Mouse (Mus musculus): Measurements from ENCODE around the gene Plekhg2. TPM values are rescaled to one million over a fixed set of nuclear protein-coding genes. Genes with fewer than 3 reads are reported as not detected.

The Plekhg2 gene
- polyA plus RNA-seq, 1 experiment from 2014 or later: 35.6 TPM

- no peak for ATAC-seq (ENCODE audit: insufficient number of reproducible peaks, insufficient read depth, low FRiP score, low read depth)
- H3K4me1 ChIP-seq (ENCODE audit: control insufficient read depth in 2 of 2, insufficient read depth in 2 of 2, low read length in 2 of 2): peaks cover 42 to 54% of the 10 kb centered on the region in 2 experiments
Observed at GRCm38 (mm10) chr7:28382347-28382951, 10.1 kb upstream of the Plekhg2 start.

DNA sequence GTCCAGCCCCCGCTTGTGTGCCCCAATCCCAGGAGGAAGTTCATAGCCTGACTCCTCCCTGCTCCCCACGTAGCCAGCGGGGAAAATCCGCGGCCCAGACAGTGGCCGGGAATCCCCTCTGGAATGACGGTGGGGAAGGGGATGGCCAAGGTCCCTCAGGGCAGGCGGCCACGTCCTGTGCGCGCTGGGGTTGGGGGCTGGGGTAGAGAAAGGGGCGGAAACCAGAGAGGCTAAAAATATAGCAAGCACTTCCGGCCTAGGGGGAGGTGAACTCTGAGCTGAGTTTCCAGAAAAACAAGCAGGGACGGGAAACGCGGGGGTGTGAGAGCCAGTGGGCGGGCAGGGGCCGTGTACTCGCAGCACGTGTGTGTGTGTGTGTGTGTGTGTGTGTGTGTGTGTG lies 9.5 kb upstream of the Plekhg2 start:
- peak overlapping the region; percentile 76 for H3K4me2 ChIP-seq (ENCODE audit: low read length)
- under 1% methylated on average over 20 of the region's 20 CpGs for WGBS
- ATAC-seq (ENCODE audit: insufficient number of reproducible peaks, insufficient read depth, low FRiP score, low read depth): peak; percentile 77
- peak overlapping the region; percentile 97 to 100 for H3K27ac ChIP-seq (replicated peaks in 1 of 2; ENCODE audit: control insufficient read depth in 1 of 2, insufficient read depth in 1 of 2, low read depth in 2 of 2, low read length in 2 of 2)
- peak overlapping the region; percentile 82 for H3K9ac ChIP-seq (ENCODE audit: low read length)
- H3K4me3 ChIP-seq (ENCODE audit: control insufficient read depth in 1 of 2, insufficient read depth in 1 of 2, low read depth in 1 of 2, low read length in 2 of 2): peak overlapping the region; percentile 40 to 41
- H3K4me1 ChIP-seq (ENCODE audit: control insufficient read depth in 2 of 2, insufficient read depth in 2 of 2, low read length in 2 of 2): peaks cover 47 to 59% of the 10 kb centered on the region in 2 experiments
- H3K36me3 ChIP-seq (ENCODE audit: control insufficient read depth, insufficient read depth, low read length): peaks cover 21% of the 10 kb centered on the region
- no peaks in the 10 kb centered on the region for H3K27me3 ChIP-seq (ENCODE audit: control insufficient read depth, insufficient read depth, low read length)
- H3K9me3 ChIP-seq (ENCODE audit: control insufficient read depth, low read length): no peaks in the 10 kb centered on the region

More at GRCm38 (mm10) chr7:28382347-28382951, 10.1 kb upstream of the Plekhg2 start:
- Histone ChIP-seq H3K4me2 (ENCODE audit: low read length) (peak overlapping the region; percentile 76), H3K27me3 (ENCODE audit: control insufficient read depth, insufficient read depth, low read length) (no peaks in the 10 kb centered on the region), H3K9ac (ENCODE audit: low read length) (peak overlapping the region; percentile 82), H3K4me3 (ENCODE audit: control insufficient read depth in 1 of 2, insufficient read depth in 1 of 2, low read depth in 1 of 2, low read length in 2 of 2) (peak overlapping the region; percentile 40 to 41), H3K36me3 (ENCODE audit: control insufficient read depth, insufficient read depth, low read length) (peaks cover 20% of the 10 kb centered on the region), H3K9me3 (ENCODE audit: control insufficient read depth, low read length) (no peaks in the 10 kb centered on the region), H3K27ac (replicated peaks in 1 of 2; ENCODE audit: control insufficient read depth in 1 of 2, insufficient read depth in 1 of 2, low read depth in 2 of 2, low read length in 2 of 2) (peak overlapping the region; percentile 97 to 100)
- WGBS: 42% methylated on average over 10 of the region's 12 CpGs

- Histone ChIP-seq H3K36me3 (ENCODE audit: control insufficient read depth, insufficient read depth, low read length) (peaks cover 19% of the 10 kb centered on the region), H3K4me2 (ENCODE audit: low read length) (peak overlapping the region; percentile 76), H3K9me3 (ENCODE audit: control insufficient read depth, low read length) (no peaks in the 10 kb centered on the region), H3K9ac (ENCODE audit: low read length) (peak overlapping the region; percentile 82), H3K4me1 (ENCODE audit: control insufficient read depth in 2 of 2, insufficient read depth in 2 of 2, low read length in 2 of 2) (peaks cover 51 to 61% of the 10 kb centered on the region in 2 experiments), H3K27ac (replicated peaks in 1 of 2; ENCODE audit: control insufficient read depth in 1 of 2, insufficient read depth in 1 of 2, low read depth in 2 of 2, low read length in 2 of 2) (peak overlapping the region; percentile 97 to 100), H3K27me3 (ENCODE audit: control insufficient read depth, insufficient read depth, low read length) (no peaks in the 10 kb centered on the region), H3K4me3 (ENCODE audit: control insufficient read depth in 1 of 2, insufficient read depth in 1 of 2, low read depth in 1 of 2, low read length in 2 of 2) (peak overlapping the region; percentile 32 to 41)
- 3% methylated on average over 30 of the region's 30 CpGs for WGBS
- ATAC-seq (ENCODE audit: insufficient number of reproducible peaks, insufficient read depth, low FRiP score, low read depth): peak; percentile 17; the same call in 1 of the 2 replicates
Observed at GRCm38 (mm10) chr7:28381017-28381790, 8.8 kb upstream of the Plekhg2 start.

DNA sequence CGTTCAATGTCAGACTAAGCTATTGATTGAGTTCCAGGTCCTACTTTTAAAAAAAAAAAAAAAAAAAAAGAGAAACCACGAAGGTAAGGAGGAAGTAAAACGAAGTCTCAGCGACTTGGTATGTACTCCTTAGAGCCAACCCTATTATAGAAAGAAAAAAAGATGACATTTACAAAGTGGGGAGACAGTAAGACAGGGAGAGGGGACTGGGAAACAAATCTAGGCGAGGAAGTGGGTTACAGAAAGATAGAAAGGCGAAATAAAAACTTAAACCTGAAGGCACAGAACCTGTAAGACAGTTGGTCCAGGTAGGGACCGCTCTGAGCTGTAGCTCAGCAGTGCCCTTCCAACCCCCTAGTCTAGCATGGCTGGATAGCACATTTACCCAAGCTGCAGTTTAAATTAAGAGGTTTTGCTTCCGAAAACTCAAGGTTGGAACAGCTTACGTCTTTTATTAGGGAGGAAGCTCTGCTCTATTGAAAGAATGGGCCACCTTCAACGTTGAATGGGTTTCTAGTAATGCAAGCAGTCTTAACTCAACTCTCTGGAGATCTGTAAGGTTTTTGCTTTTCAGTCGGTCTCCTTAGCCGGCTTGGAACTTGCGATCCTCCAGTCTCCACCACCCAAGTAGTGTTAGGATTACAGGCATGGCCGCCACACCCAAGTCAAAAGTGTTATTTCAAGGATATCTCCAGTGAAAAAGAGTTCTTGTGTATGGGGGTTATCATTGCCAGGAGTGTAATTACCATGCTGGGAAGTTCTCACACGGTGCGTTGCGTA lies 8.0 kb upstream of the Plekhg2 start, which contains the start of gene Zfp36:
Gene Zfp36, minus strand, starts transcription at position 17 of the 780 bp plus-strand sequence.
- Histone ChIP-seq H3K4me3 (ENCODE audit: control insufficient read depth in 1 of 2, insufficient read depth in 1 of 2, low read depth in 1 of 2, low read length in 2 of 2) (peak within 1 kb of the TSS; percentile 79 to 83), H3K27ac (replicated peaks in 1 of 2; ENCODE audit: control insufficient read depth in 1 of 2, insufficient read depth in 1 of 2, low read depth in 2 of 2, low read length in 2 of 2) (peak within 1 kb of the TSS; percentile 97 to 100), H3K27me3 (ENCODE audit: control insufficient read depth, insufficient read depth, low read length) (no peaks in the 10 kb centered on the region), H3K4me1 (ENCODE audit: control insufficient read depth in 2 of 2, insufficient read depth in 2 of 2, low read length in 2 of 2) (peaks cover 54 to 65% of the 10 kb centered on the region in 2 experiments), H3K9me3 (ENCODE audit: control insufficient read depth, low read length) (no peaks in the 10 kb centered on the region), H3K9ac (ENCODE audit: low read length) (peak within 1 kb of the TSS; percentile 95), H3K4me2 (ENCODE audit: low read length) (peak within 1 kb of the TSS; percentile 92), H3K36me3 (ENCODE audit: control insufficient read depth, insufficient read depth, low read length) (peaks cover 15% of the 10 kb centered on the region)
- WGBS: 43% methylated on average over 17 of the region's 17 CpGs
- no peak for ATAC-seq (ENCODE audit: insufficient number of reproducible peaks, insufficient read depth, low FRiP score, low read depth)

DNA sequence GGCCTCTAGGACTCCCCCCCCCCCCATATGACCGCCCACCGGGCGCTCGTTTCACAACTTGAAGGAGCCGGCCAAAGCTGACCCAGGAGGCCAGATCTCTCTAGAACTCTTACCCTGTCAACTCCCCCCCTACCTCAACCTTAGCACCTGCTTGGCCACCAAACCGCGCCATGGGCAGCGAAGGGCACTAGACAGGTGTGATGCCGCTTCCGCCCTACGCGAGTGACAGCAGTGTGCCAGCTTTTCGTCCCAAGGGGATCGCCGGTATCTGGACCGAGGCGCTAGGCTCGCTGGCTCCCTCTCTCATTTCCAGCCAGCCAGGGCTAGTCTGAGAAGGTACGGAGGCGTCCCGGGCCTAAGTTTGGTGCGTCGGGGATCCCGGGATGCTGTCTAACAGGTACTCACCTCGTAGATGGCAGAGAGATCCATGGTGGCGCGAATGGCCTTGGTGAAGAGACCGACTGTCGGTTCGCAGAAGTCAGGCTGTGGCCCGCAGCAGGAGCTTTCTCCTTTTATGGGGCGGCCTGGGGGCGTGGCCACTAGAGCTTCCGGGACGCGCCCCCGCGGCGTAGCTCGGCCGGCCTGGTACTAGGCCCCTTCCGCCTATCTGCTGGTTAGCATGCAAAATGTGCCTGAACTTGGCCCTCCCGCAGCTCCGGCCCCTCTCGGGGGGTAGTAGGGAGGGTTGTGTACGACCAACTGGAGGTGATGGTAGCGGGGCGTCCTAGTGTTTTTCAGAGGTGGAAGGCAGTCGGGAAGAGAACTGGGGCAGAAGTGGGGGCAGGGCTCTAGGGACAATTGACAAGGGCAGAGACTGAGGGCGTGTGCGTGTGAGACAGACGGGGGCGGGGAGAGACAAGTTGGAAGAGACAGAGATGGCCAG lies 6.6 kb upstream of the Plekhg2 start:
- peaks cover 11% of the 10 kb centered on the region; the same call in 1 of the 2 replicates for H3K36me3 ChIP-seq (ENCODE audit: control insufficient read depth, insufficient read depth, low read length)
- H3K4me1 ChIP-seq (ENCODE audit: control insufficient read depth in 2 of 2, insufficient read depth in 2 of 2, low read length in 2 of 2): peaks cover 57 to 70% of the 10 kb centered on the region in 2 experiments
- no peaks in the 10 kb centered on the region for H3K27me3 ChIP-seq (ENCODE audit: control insufficient read depth, insufficient read depth, low read length)
- H3K4me2 ChIP-seq (ENCODE audit: low read length): peak overlapping the region; percentile 92
- H3K9me3 ChIP-seq (ENCODE audit: control insufficient read depth, low read length): no peaks in the 10 kb centered on the region
- ATAC-seq (ENCODE audit: insufficient number of reproducible peaks, insufficient read depth, low FRiP score, low read depth): peak; percentile 33
- H3K4me3 ChIP-seq (ENCODE audit: control insufficient read depth in 1 of 2, insufficient read depth in 1 of 2, low read depth in 1 of 2, low read length in 2 of 2): peak overlapping the region; percentile 79 to 83
- H3K27ac ChIP-seq (replicated peaks in 1 of 2; ENCODE audit: control insufficient read depth in 1 of 2, insufficient read depth in 1 of 2, low read depth in 2 of 2, low read length in 2 of 2): peak overlapping the region; percentile 96 to 100
- WGBS: under 1% methylated on average over 53 of the region's 53 CpGs
- H3K9ac ChIP-seq (ENCODE audit: low read length): peak overlapping the region; percentile 95

GRCm38 (mm10) chr7:28378066-28378690 lies 5.8 kb upstream of the Plekhg2 start:
- Histone ChIP-seq H3K4me1 (ENCODE audit: control insufficient read depth in 2 of 2, insufficient read depth in 2 of 2, low read length in 2 of 2) (peaks cover 52 to 67% of the 10 kb centered on the region in 2 experiments), H3K4me3 (ENCODE audit: control insufficient read depth in 1 of 2, insufficient read depth in 1 of 2, low read depth in 1 of 2, low read length in 2 of 2) (peak overlapping the region; percentile 79 to 83), H3K27me3 (ENCODE audit: control insufficient read depth, insufficient read depth, low read length) (no peaks in the 10 kb centered on the region), H3K27ac (replicated peaks in 1 of 2; ENCODE audit: control insufficient read depth in 1 of 2, insufficient read depth in 1 of 2, low read depth in 2 of 2, low read length in 2 of 2) (peak overlapping the region; percentile 96 to 100), H3K36me3 (ENCODE audit: control insufficient read depth, insufficient read depth, low read length) (peaks cover 11% of the 10 kb centered on the region; the same call in 1 of the 2 replicates), H3K4me2 (ENCODE audit: low read length) (peak overlapping the region; percentile 92), H3K9me3 (ENCODE audit: control insufficient read depth, low read length) (no peaks in the 10 kb centered on the region), H3K9ac (ENCODE audit: low read length) (peak overlapping the region; percentile 95)
- 26% methylated on average over 32 of the region's 32 CpGs for WGBS
- no peak for ATAC-seq (ENCODE audit: insufficient number of reproducible peaks, insufficient read depth, low FRiP score, low read depth)
